Mouse (Mus musculus) spleen, adult 10 weeks (tissue): ENCODE results near the gene 1700025C18Rik. TPM values are rescaled to one million over a fixed set of nuclear protein-coding genes. Genes with fewer than 3 reads are reported as not detected.

Experiments used
- polyA plus RNA-seq: library from polyadenylated mRNA; stranded (reverse); fragments of 350-450 nt; fragmentation: Illumina TruSeq; extraction: RNeasy Lipid Tissue Mini Kit (QIAGEN cat#74804); gene quantifications from one replicate; pipeline ENCODE4 v1.2.3, GENCODE M21; 2015; ENCODE audit warnings: low replicate concordance; ENCODE audit not compliant: insufficient read depth

1700025C18Rik gene
- not detected for polyA plus RNA-seq

GRCm38 (mm10) chr2:165090650-165091049 lies at the start of gene 1700025C18Rik:
Gene 1700025C18Rik (minus strand): TSS chr2:165090750.

GRCm38 (mm10) chr2:165054888-165055852 lies 35.4 kb downstream of the 1700025C18Rik start, which contains the start of gene Cd40:
Gene Cd40 (plus strand): TSS chr2:165055627.

GRCm38 (mm10) chr2:165034131-165035057 lies 56.2 kb downstream of the 1700025C18Rik start, which contains the start of gene Ncoa5:
Gene Ncoa5 (minus strand): TSS chr2:165034867.

Other genes starting within 250 kb of the 1700025C18Rik start
- gene Pltp, start 233.0 kb downstream of the 1700025C18Rik start, polyA plus RNA-seq = 10.2 TPM
- 21.7 TPM for gene Pcif1, start 211.4 kb downstream of the 1700025C18Rik start, polyA plus RNA-seq
- 9.1 TPM for gene Zfp335, start 179.0 kb downstream of the 1700025C18Rik start, polyA plus RNA-seq
- 17.7 TPM for gene Mmp9, start 150.0 kb downstream of the 1700025C18Rik start, polyA plus RNA-seq
- gene Slc12a5, start 129.9 kb downstream of the 1700025C18Rik start, polyA plus RNA-seq = 2.0 TPM
- gene Ncoa5, start 55.9 kb downstream of the 1700025C18Rik start, polyA plus RNA-seq = 44.6 TPM
- gene Cd40, start 35.1 kb downstream of the 1700025C18Rik start, polyA plus RNA-seq = 66.8 TPM
- gene Cdh22, start 144.1 kb upstream of the 1700025C18Rik start, polyA plus RNA-seq = 0.19 TPM
- 33.1 TPM for gene Slc35c2, start 197.1 kb upstream of the 1700025C18Rik start, polyA plus RNA-seq
- gene Elmo2, start 235.7 kb upstream of the 1700025C18Rik start, polyA plus RNA-seq = 27.9 TPM